Mouse (Mus musculus) layer of hippocampus, postnatal 10 days (tissue): ENCODE data around the gene Nedd4. TPM values are rescaled to one million over a fixed set of nuclear protein-coding genes. Genes with fewer than 3 reads are reported as not detected.
A peak's percentile ranks its signal among the peaks of the same experiment; 100 is the strongest.
"Not testable (repeated sequence)": the region's sequence is repeated elsewhere in the genome, so short reads cannot be mapped to it uniquely, and the experiment has no call there.

Experiments
- DNase-seq, 2 experiments: peaks; one replicate each; pipeline ENCODE4 v3.0.0; 2021; ENCODE audit warnings: low spot score in 2 of 2
- long read RNA-seq: library from polyadenylated mRNA; stranded (forward); transcript quantifications from one replicate; pipeline ENCODE4 v2.0.0, GENCODE M21; 2023
- total RNA-seq, 2 experiments: library from RNA; stranded (reverse); gene quantifications; 2 replicates each; pipeline ENCODE4 v1.2.3; 2021

Gene Nedd4
- 100 to 1,000 TPM; 342 to 359 TPM for total RNA-seq
- long read RNA-seq, full-length matches to known transcripts = 63 of 93 reads
- long read RNA-seq, partial matches to known transcripts = 6 of 93 reads
- long read RNA-seq, other reads (novel, unspliced or antisense) = 24 of 93 reads

- DNase-seq = peak; percentile 96 to 98
Observed at GRCm38 (mm10) chr9:72661895-72662661, at the start of gene Nedd4. Nedd4 (plus strand) TSS chr9:72662346.

GRCm38 (mm10) chr9:72613884-72614283 lies 48.3 kb upstream of the Nedd4 start:
- DNase-seq = peak in 1 of 2 experiments; percentile 27

- no peak for DNase-seq
Observed at GRCm38 (mm10) chr9:72614786-72615480, 47.2 kb upstream of the Nedd4 start.

GRCm38 (mm10) chr9:72618037-72618436 lies 44.1 kb upstream of the Nedd4 start:
- DNase-seq = no peak

- no peak for DNase-seq
Observed at GRCm38 (mm10) chr9:72623605-72624004, 38.5 kb upstream of the Nedd4 start.

- no peak for DNase-seq
Observed at GRCm38 (mm10) chr9:72627598-72627997, 34.5 kb upstream of the Nedd4 start.

- no peak for DNase-seq
Observed at GRCm38 (mm10) chr9:72628591-72628990, 33.6 kb upstream of the Nedd4 start.

GRCm38 (mm10) chr9:72632198-72632597 lies 29.9 kb upstream of the Nedd4 start:
- no peak for DNase-seq

GRCm38 (mm10) chr9:72635134-72635533 lies 27.0 kb upstream of the Nedd4 start:
- no peak for DNase-seq

GRCm38 (mm10) chr9:72636547-72636946 lies 25.6 kb upstream of the Nedd4 start:
- DNase-seq = no peak

- DNase-seq = no peak
Observed at GRCm38 (mm10) chr9:72637243-72637642, 24.9 kb upstream of the Nedd4 start.

GRCm38 (mm10) chr9:72638951-72639842 lies 22.9 kb upstream of the Nedd4 start:
- DNase-seq = no peak

- DNase-seq = peak; percentile 54 to 65
Observed at GRCm38 (mm10) chr9:72639843-72640621, 22.1 kb upstream of the Nedd4 start.

- DNase-seq = no peak
Observed at GRCm38 (mm10) chr9:72640642-72641041, 21.5 kb upstream of the Nedd4 start.

- no peak for DNase-seq
Observed at GRCm38 (mm10) chr9:72641093-72641680, 21.0 kb upstream of the Nedd4 start.

- DNase-seq = not testable (repeated sequence)
Observed at GRCm38 (mm10) chr9:72642756-72643447, 19.2 kb upstream of the Nedd4 start.

- DNase-seq = no peak
Observed at GRCm38 (mm10) chr9:72643651-72644417, 18.3 kb upstream of the Nedd4 start.

GRCm38 (mm10) chr9:72644418-72645110 lies 17.6 kb upstream of the Nedd4 start:
- no peak for DNase-seq
